Mouse (Mus musculus) ES-E14 (cell line): Measurements from ENCODE around the gene Epha4. TPM values are rescaled to one million over a fixed set of nuclear protein-coding genes. Genes with fewer than 3 reads are reported as not detected.

Experiments used
- DNase-seq: peaks from one replicate; pipeline ENCODE4 v3.0.0-alpha.2; 2013; ENCODE audit warnings: low read depth, low spot score
- H3K27ac ChIP-seq: 2 replicates; pipeline ENCODE4 v1.5.1; 2012; ENCODE audit warnings: low read depth, mild to moderate bottlenecking, low read length, moderate library complexity, mixed read lengths; ENCODE audit not compliant: poor library complexity, insufficient read depth, severe bottlenecking
- H3K36me3 ChIP-seq: 2 replicates; pipeline ENCODE4 v1.6.1; 2012; ENCODE audit warnings: mild to moderate bottlenecking, low read length, moderate library complexity, mixed read lengths; ENCODE audit not compliant: control insufficient read depth, poor library complexity, insufficient read depth, severe bottlenecking
- H3K4me1 ChIP-seq, 2 experiments: fragments of 150-350 bp in 1 of 2; sonication (generic) in 1 of 2; 2 replicates each; pipeline ENCODE4 v1.6.1; 2012; ENCODE audit warnings: low read length in 2 of 2, mild to moderate bottlenecking in 1 of 2, mixed read lengths in 1 of 2; ENCODE audit not compliant: control insufficient read depth in 2 of 2, insufficient read depth in 2 of 2, poor library complexity in 1 of 2
- H3K4me3 ChIP-seq, 2 experiments: fragments of 150-350 bp in 1 of 2; sonication (generic) in 1 of 2; 2 replicates each; pipeline ENCODE4 v1.5.1; 2012; ENCODE audit warnings: low read length in 2 of 2, low read depth in 1 of 2, mild to moderate bottlenecking in 1 of 2, mixed read lengths in 1 of 2; ENCODE audit not compliant: insufficient read depth in 1 of 2, poor library complexity in 1 of 2, severe bottlenecking in 1 of 2
- H3K9ac ChIP-seq: 2 replicates; pipeline ENCODE4 v1.6.1; 2012; ENCODE audit warnings: low read depth, mild to moderate bottlenecking, low read length, mixed read lengths; ENCODE audit not compliant: poor library complexity, insufficient read depth, severe bottlenecking
- H3K9me3 ChIP-seq: fragments of 150-350 bp; sonication (generic); 2 replicates; pipeline ENCODE4 v1.6.1; 2012; ENCODE audit warnings: low read depth, mild to moderate bottlenecking, low read length; ENCODE audit not compliant: control insufficient read depth, insufficient read depth
- CHD2 ChIP-seq: IDR thresholded peaks from 2 replicates; pipeline ENCODE4 v1.6.1; 2014; ENCODE audit warnings: mild to moderate bottlenecking, low read depth, low read length, inconsistent platforms
- HCFC1 ChIP-seq: IDR thresholded peaks from 2 replicates; pipeline ENCODE4 v1.6.1; 2012; ENCODE audit warnings: low read length, inconsistent platforms, borderline replicate concordance; ENCODE audit not compliant: insufficient read depth
- MAFK ChIP-seq: IDR thresholded peaks from 2 replicates; pipeline ENCODE4 v1.6.1; 2014; ENCODE audit warnings: mild to moderate bottlenecking, low read depth, low read length, inconsistent platforms; ENCODE audit not compliant: insufficient read depth
- ZC3H11A ChIP-seq: IDR thresholded peaks from 2 replicates; pipeline ENCODE4 v1.6.1; 2012; ENCODE audit warnings: low read depth, mild to moderate bottlenecking, inconsistent platforms, low read length, borderline replicate concordance
- ZNF384 ChIP-seq: IDR thresholded peaks from 2 replicates; pipeline ENCODE4 v1.6.1; 2012; ENCODE audit warnings: low read depth, low read length, inconsistent platforms
- in situ Hi-C, 2 experiments: fragments of 600-800 bp; cut with MboI; formaldehyde crosslinking; loops; one replicate each; pipeline ENCODE4 v1.15.1; 2025; ENCODE audit warnings: low sequenced_read_pairs in 2 of 2, inconsistent platforms in 1 of 2; ENCODE audit not compliant: unreplicated experiment in 2 of 2
- total RNA-seq: library from RNA; depleted of rRNA; stranded (reverse); fragments of 300-350 nt; gene quantifications from 2 replicates; pipeline ENCODE4 v1.2.3, GENCODE M21; 2012

Gene Epha4
- total RNA-seq, 1 experiment: 99.7 TPM

GRCm38 (mm10) chr1:77364596-77364995 is 150.3 kb downstream of the Epha4 start:
- DNase-seq: no peak
- Histone ChIP-seq H3K27ac (no peak overlapping the region), H3K9me3 (no peaks in the 10 kb centered on the region), H3K4me1 (no peaks in the 10 kb centered on the region), H3K36me3 (0 out of 2 replicates have a peak, but pooled peaks cover 2% of the 10 kb centered on the region), H3K4me3 (no peak overlapping the region), H3K9ac (no peak overlapping the region)
- in situ Hi-C loops: no loop called here
- TF ChIP-seq HCFC1 (no peak), CHD2 (no peak), ZC3H11A (no peak), MAFK (no peak), ZNF384 (no peak)

DNA sequence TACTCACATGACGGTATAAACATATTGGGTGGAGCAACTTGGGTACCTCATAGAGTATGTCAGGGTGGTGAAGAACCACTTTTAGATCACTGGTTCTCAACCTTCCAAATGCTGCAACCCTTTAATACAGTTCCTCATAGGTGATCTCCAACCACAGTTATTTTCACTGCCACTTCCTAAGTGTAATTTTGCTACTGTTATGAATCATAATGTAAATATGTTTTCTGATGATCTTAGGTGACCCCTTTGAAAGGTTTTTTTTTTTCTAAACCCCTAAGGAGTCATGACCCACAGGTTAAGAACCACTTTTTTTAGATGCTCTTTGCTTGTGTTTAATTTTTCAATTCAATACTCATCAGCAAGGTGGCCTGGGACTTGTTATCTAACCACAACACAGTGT is 151.0 kb downstream of the Epha4 start:
- H3K36me3 ChIP-seq: no peaks in the 10 kb centered on the region
- no peak for DNase-seq
- in situ Hi-C loops: no loop called here
- no peak overlapping the region for H3K9ac ChIP-seq
- no peak overlapping the region for H3K27ac ChIP-seq
- no peaks in the 10 kb centered on the region for H3K9me3 ChIP-seq
- H3K4me3 ChIP-seq: no peak overlapping the region
- H3K4me1 ChIP-seq: no peaks in the 10 kb centered on the region
- TF ChIP-seq HCFC1: no peak
- TF ChIP-seq CHD2: no peak
- no peak for TF ChIP-seq MAFK
- no peak for TF ChIP-seq ZC3H11A
- TF ChIP-seq ZNF384: no peak

- Histone ChIP-seq H3K36me3 (no peaks in the 10 kb centered on the region), H3K9ac (no peak overlapping the region), H3K9me3 (no peaks in the 10 kb centered on the region), H3K4me1 (no peaks in the 10 kb centered on the region), H3K27ac (no peak overlapping the region), H3K4me3 (no peak overlapping the region)
- DNase-seq: no peak
- in situ Hi-C loops: no loop called here
- TF ChIP-seq CHD2: no peak
- no peak for TF ChIP-seq MAFK
- no peak for TF ChIP-seq ZNF384
- TF ChIP-seq ZC3H11A: no peak
- TF ChIP-seq HCFC1: no peak
Observed at GRCm38 (mm10) chr1:77346459-77346858, 168.4 kb downstream of the Epha4 start.

DNA sequence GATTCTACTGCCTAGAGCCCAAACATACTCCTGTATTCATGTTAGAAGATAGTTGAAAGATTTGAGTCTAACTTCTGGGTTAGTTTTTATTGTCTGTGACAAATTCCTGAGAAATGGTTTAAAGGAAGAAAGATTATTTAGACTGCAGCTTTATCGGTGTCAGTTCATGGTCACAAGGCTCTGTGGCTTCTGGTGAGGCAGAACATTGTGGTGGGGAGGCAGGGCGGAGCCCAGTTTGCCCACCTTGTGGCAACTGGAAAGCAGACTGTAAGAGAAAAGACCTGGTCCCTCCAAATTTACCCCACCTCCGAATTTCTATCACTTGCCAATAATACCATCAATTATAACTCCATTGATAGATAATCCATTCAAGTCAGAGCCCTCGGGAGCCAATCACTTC is 171.1 kb downstream of the Epha4 start:
- no peak overlapping the region for H3K27ac ChIP-seq
- no peak overlapping the region for H3K4me3 ChIP-seq

DNA sequence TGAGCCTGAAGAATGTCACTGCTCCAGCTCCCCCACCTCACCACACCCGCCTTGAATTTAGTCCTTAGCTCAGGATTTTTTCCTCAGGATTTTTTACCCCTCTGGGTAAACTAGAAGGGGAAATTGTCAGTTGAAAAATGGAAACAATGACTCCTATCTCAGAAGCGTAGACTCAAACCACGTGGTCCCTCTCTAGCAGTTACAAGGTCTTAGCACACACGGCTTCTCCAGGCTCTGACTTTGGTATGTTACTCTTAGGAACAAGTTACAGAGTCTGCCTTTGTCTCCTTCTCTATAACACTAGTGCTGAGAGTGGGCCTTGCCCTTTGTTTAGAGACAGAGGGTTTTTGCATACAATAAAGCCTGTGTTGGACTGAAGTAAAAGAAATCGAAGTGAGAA is 175.2 kb downstream of the Epha4 start:
- Histone ChIP-seq H3K4me3 (no peak overlapping the region), H3K4me1 (no peaks in the 10 kb centered on the region), H3K9me3 (no peaks in the 10 kb centered on the region), H3K36me3 (no peaks in the 10 kb centered on the region), H3K9ac (no peak overlapping the region), H3K27ac (no peak overlapping the region)
- DNase-seq: no peak
- no peak for TF ChIP-seq ZNF384
- in situ Hi-C loops: no loop called here

More for the DNA sequence above, 171.1 kb downstream of the Epha4 start:
- Histone ChIP-seq H3K4me1 (no peaks in the 10 kb centered on the region), H3K9me3 (no peaks in the 10 kb centered on the region), H3K9ac (no peak overlapping the region), H3K36me3 (no peaks in the 10 kb centered on the region)
- in situ Hi-C loops: no loop called here
- TF ChIP-seq MAFK (no peak), ZNF384 (no peak), ZC3H11A (no peak), CHD2 (no peak), HCFC1 (no peak)
- no peak for DNase-seq
